Comparison of ENCODE assay signal across 8 mouse cellular contexts in the genomic region with DNA sequence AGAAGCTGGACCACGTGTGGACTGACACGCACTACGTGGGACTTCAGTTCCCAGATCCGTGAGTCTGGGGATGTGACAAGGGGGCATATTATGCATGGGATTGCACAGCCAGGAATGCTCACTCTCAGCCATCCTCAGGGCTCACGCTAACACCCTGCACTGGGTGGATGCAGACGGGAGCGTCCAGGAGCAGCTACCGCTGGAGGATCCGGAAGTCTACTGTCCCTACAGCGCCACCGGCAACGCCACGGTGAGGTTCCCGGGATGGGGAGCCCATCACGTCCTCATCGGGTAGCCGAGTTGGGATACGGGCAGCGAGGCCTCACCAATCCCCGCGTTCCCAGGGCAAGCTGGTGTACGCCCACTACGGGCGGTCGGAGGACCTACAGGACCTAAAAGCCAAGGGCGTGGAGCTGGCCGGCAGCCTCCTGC. TPM values are rescaled to one million over a fixed set of nuclear protein-coding genes. Genes with fewer than 3 reads are reported as not detected.
DNase-seq lines count a peak whose midpoint lies in the region; ATAC-seq and TF ChIP-seq lines count a peak whose summit lies in the region.

No protein-coding gene starts in this region.

- H3K27ac ChIP-seq in forebrain, embryonic 11.5 days (ENCODE audit: low read depth, low read length), result no peak overlapping the region
- H3K27ac ChIP-seq in hindbrain, embryonic 10.5 days, result peak overlapping the region; percentile 60; the same call in 1 of the 2 replicates
- H3K27ac ChIP-seq in lung, postnatal 0 days (ENCODE audit: low read length), result no peak overlapping the region

- H3K9ac ChIP-seq in forebrain, embryonic 11.5 days (ENCODE audit: low read length), result peak overlapping the region; percentile 30
- H3K9ac ChIP-seq in lung, postnatal 0 days (replicated peaks; ENCODE audit: low read depth), result no peak overlapping the region

- H3K4me2 ChIP-seq in forebrain, embryonic 11.5 days (ENCODE audit: low read depth, low read length, severe bottlenecking), result peak overlapping the region; percentile 43
- no peak overlapping the region for H3K4me2 ChIP-seq in lung, postnatal 0 days (replicated peaks; ENCODE audit: low read depth, low read length)

- peak; percentile 16 to 38 for DNase-seq in urinary bladder, adult 18-20 months (ENCODE audit: low spot score in 2 of 2)
- DNase-seq in urinary bladder, adult 2 months (ENCODE audit: low spot score), result no peak
- peak; percentile 71 for DNase-seq in forebrain, embryonic 11.5 days (ENCODE audit: low spot score)
- DNase-seq in hindbrain, embryonic 10.5 days (ENCODE audit: low spot score), result peak; percentile 64
- peak; percentile 39 to 60 for DNase-seq in layer of hippocampus, postnatal 36 days
- DNase-seq in lung, postnatal 0 days (ENCODE audit: low spot score), result peak; percentile 24
- DNase-seq in right cerebral cortex, postnatal 10 days (ENCODE audit: low spot score in 2 of 2), result peak; percentile 52 to 71
- no peak for DNase-seq in spleen, postnatal 36 days (ENCODE audit: low spot score in 2 of 2)

- H3K36me3 ChIP-seq in forebrain, embryonic 11.5 days (ENCODE audit: control insufficient read depth, insufficient read depth, low read length), result no peaks in the 10 kb centered on the region
- no peaks in the 10 kb centered on the region for H3K36me3 ChIP-seq in hindbrain, embryonic 10.5 days
- H3K36me3 ChIP-seq in lung, postnatal 0 days (ENCODE audit: insufficient read depth, low read length), result no peaks in the 10 kb centered on the region

- WGBS in forebrain, embryonic 11.5 days, result 5% methylated on average over 27 of the region's 27 CpGs
- WGBS in hindbrain, embryonic 10.5 days, result 7% methylated on average over 27 of the region's 27 CpGs
- WGBS in lung, postnatal 0 days, result 8% methylated on average over 27 of the region's 27 CpGs

- no peaks in the 10 kb centered on the region for H3K9me3 ChIP-seq in forebrain, embryonic 11.5 days (ENCODE audit: control insufficient read depth, low read length)
- no peaks in the 10 kb centered on the region for H3K9me3 ChIP-seq in hindbrain, embryonic 10.5 days
- H3K9me3 ChIP-seq in lung, postnatal 0 days (ENCODE audit: low read length), result no peaks in the 10 kb centered on the region

- no peaks in the 10 kb centered on the region; the same call in 1 of the 2 replicates for H3K4me1 ChIP-seq in forebrain, embryonic 11.5 days (replicated peaks; ENCODE audit: control insufficient read depth, insufficient read depth, low read length)
- H3K4me1 ChIP-seq in hindbrain, embryonic 10.5 days (replicated peaks), result peaks cover 19% of the 10 kb centered on the region
- H3K4me1 ChIP-seq in lung, postnatal 0 days (ENCODE audit: insufficient read depth, low read depth, low read length), result 0 out of 2 replicates have a peak, but pooled peaks cover 3% of the 10 kb centered on the region

- ATAC-seq in forebrain, embryonic 11.5 days (replicated peaks; ENCODE audit: low FRiP score), result no peak
- no peak for ATAC-seq in lung, postnatal 0 days

- no peak for TF ChIP-seq EP300 in lung, postnatal 0 days (IDR thresholded peaks at IDR 0.05)

- peak; percentile 48 for TF ChIP-seq CTCF in lung, postnatal 0 days (IDR thresholded peaks at IDR 0.05)

- peak overlapping the region; percentile 5; the same call in 1 of the 2 replicates for H3K4me3 ChIP-seq in forebrain, embryonic 11.5 days (ENCODE audit: low read depth, low read length)
- H3K4me3 ChIP-seq in hindbrain, embryonic 10.5 days, result peak overlapping the region; percentile 43
- no peak overlapping the region for H3K4me3 ChIP-seq in lung, postnatal 0 days (ENCODE audit: low read depth, low read length)

- H3K27me3 ChIP-seq in forebrain, embryonic 11.5 days (ENCODE audit: control insufficient read depth, insufficient read depth, low read length), result no peaks in the 10 kb centered on the region
- H3K27me3 ChIP-seq in hindbrain, embryonic 10.5 days (ENCODE audit: insufficient read depth, poor library complexity, severe bottlenecking), result peaks cover 23% of the 10 kb centered on the region
- H3K27me3 ChIP-seq in lung, postnatal 0 days (replicated peaks; ENCODE audit: insufficient read depth, low read length), result no peaks in the 10 kb centered on the region

RNA-seq across cellular contexts. Expression of a gene that starts 4.8 kb away (rescaled TPM):
- polyA plus RNA-seq in urinary bladder, adult 2 months (2012; rRNA removed), result 0.48 and 0.68 TPM in 2 replicates
- 1.2 and 2.1 TPM in 2 replicates for polyA plus RNA-seq in forebrain, embryonic 11.5 days (2014; fragmentation: Nextera tagmentation; extraction: Ambion mirVana)
- polyA plus RNA-seq in hindbrain, embryonic 10.5 days (2016; fragmentation: Nextera tagmentation; extraction: Ambion mirVana), result 1.7 and 4.9 TPM in 2 replicates
- 10 to 100 TPM; 13.4 to 16.1 TPM for total RNA-seq in layer of hippocampus, postnatal 36 days (2021)
- 0.33 and 0.87 TPM in 2 replicates for polyA plus RNA-seq in lung, postnatal 0 days (2015; fragmentation: Nextera tagmentation; extraction: Ambion mirVana)

RNA-seq across cellular contexts. Expression of a gene that starts 21.2 kb away (rescaled TPM):
- 0.06 TPM in 1 of 2 replicates, not detected in the other for polyA plus RNA-seq in urinary bladder, adult 2 months (2012; rRNA removed)
- 20.5 and 22.8 TPM in 2 replicates for polyA plus RNA-seq in forebrain, embryonic 11.5 days (2014; fragmentation: Nextera tagmentation; extraction: Ambion mirVana)
- polyA plus RNA-seq in hindbrain, embryonic 10.5 days (2016; fragmentation: Nextera tagmentation; extraction: Ambion mirVana), result 10.3 and 47.6 TPM in 2 replicates
- 100 to 1,000 TPM; 127 to 138 TPM for total RNA-seq in layer of hippocampus, postnatal 36 days (2021)
- polyA plus RNA-seq in lung, postnatal 0 days (2015; fragmentation: Nextera tagmentation; extraction: Ambion mirVana), result 0.15 TPM in 1 of 2 replicates, not detected in the other

RNA-seq across cellular contexts. Expression of a gene that starts 26.4 kb away (rescaled TPM):
- polyA plus RNA-seq in urinary bladder, adult 2 months (2012; rRNA removed), result 30.9 and 38.7 TPM in 2 replicates
- polyA plus RNA-seq in forebrain, embryonic 11.5 days (2014; fragmentation: Nextera tagmentation; extraction: Ambion mirVana), result 20.3 and 22.8 TPM in 2 replicates
- 15.2 and 27.5 TPM in 2 replicates for polyA plus RNA-seq in hindbrain, embryonic 10.5 days (2016; fragmentation: Nextera tagmentation; extraction: Ambion mirVana)
- total RNA-seq in layer of hippocampus, postnatal 36 days (2021), result 10 to 100 TPM; 26.0 to 27.4 TPM
- 32.1 and 33.7 TPM in 2 replicates for polyA plus RNA-seq in lung, postnatal 0 days (2015; fragmentation: Nextera tagmentation; extraction: Ambion mirVana)

RNA-seq across cellular contexts. Expression of a gene that starts 39.1 kb away (rescaled TPM):
- polyA plus RNA-seq in urinary bladder, adult 2 months (2012; rRNA removed), result 305 and 309 TPM in 2 replicates
- 54.8 and 63.0 TPM in 2 replicates for polyA plus RNA-seq in forebrain, embryonic 11.5 days (2014; fragmentation: Nextera tagmentation; extraction: Ambion mirVana)
- 72.2 and 95.5 TPM in 2 replicates for polyA plus RNA-seq in hindbrain, embryonic 10.5 days (2016; fragmentation: Nextera tagmentation; extraction: Ambion mirVana)
- total RNA-seq in layer of hippocampus, postnatal 36 days (2021), result 1 to 10 TPM; 8.4 to 8.8 TPM
- polyA plus RNA-seq in lung, postnatal 0 days (2015; fragmentation: Nextera tagmentation; extraction: Ambion mirVana), result 86.6 and 101 TPM in 2 replicates

RNA-seq across cellular contexts. Expression of a gene that starts 41.2 kb away (rescaled TPM):
- 363 and 433 TPM in 2 replicates for polyA plus RNA-seq in urinary bladder, adult 2 months (2012; rRNA removed)
- polyA plus RNA-seq in forebrain, embryonic 11.5 days (2014; fragmentation: Nextera tagmentation; extraction: Ambion mirVana), result 410 and 508 TPM in 2 replicates
- 387 and 460 TPM in 2 replicates for polyA plus RNA-seq in hindbrain, embryonic 10.5 days (2016; fragmentation: Nextera tagmentation; extraction: Ambion mirVana)
- 100 to 1,000 TPM; 554 to 565 TPM for total RNA-seq in layer of hippocampus, postnatal 36 days (2021)
- polyA plus RNA-seq in lung, postnatal 0 days (2015; fragmentation: Nextera tagmentation; extraction: Ambion mirVana), result 507 and 513 TPM in 2 replicates

Comparison
In these comparisons a context has a peak if more than half of its experiments do, and no peak if none do; other contexts are left out.
1. DNase-seq: peak in urinary bladder, adult 18-20 months (2 of 2), forebrain, embryonic 11.5 days (single experiment), hindbrain, embryonic 10.5 days (single experiment), layer of hippocampus, postnatal 36 days (2 of 2), lung, postnatal 0 days (single experiment) and right cerebral cortex, postnatal 10 days (2 of 2); none in urinary bladder, adult 2 months (single experiment) and spleen, postnatal 36 days (0 of 2).